Mouse (Mus musculus): ENCODE data around the gene Ddx11. TPM values are rescaled to one million over a fixed set of nuclear protein-coding genes. Genes with fewer than 3 reads are reported as not detected.
A peak's percentile ranks its signal among the peaks of the same experiment; 100 is the strongest.

Ddx11 gene
- polyA plus RNA-seq, 1 experiment: 6.7 TPM

- H3K4me1 ChIP-seq (ENCODE audit: control insufficient read depth, insufficient read depth, insufficient read length): peaks cover 2% of the 10 kb centered on the region; the same call in 1 of the 2 replicates
- peak within 1 kb of the TSS; percentile 90 for H3K27ac ChIP-seq (ENCODE audit: insufficient read depth, low read length)
- peak; percentile 90 to 94 for DNase-seq (ENCODE audit: low read depth in 1 of 2, low spot score in 2 of 2)
- peak; percentile 13; the same call in 1 of the 2 replicates for TF ChIP-seq CTCF (IDR thresholded peaks at IDR 0.05; ENCODE audit: extremely low read depth, insufficient read depth, insufficient read length, insufficient replicate concordance)
- peak; percentile 66 for TF ChIP-seq POLR2A (IDR thresholded peaks at IDR 0.05; ENCODE audit: low read depth, low read length)
- WGBS: under 1% methylated on average over 67 of the region's 67 CpGs
- H3K4me3 ChIP-seq (ENCODE audit: extremely low read depth, insufficient read depth, insufficient read length): peak within 1 kb of the TSS; percentile 90
- H3K36me3 ChIP-seq (ENCODE audit: control insufficient read depth, insufficient read depth, low read length): no peaks in the 10 kb centered on the region
- H3K27me3 ChIP-seq (ENCODE audit: control insufficient read depth, insufficient read depth, low read length): no peaks in the 10 kb centered on the region
These were observed 21.7 kb upstream of the Ddx11 start, which contains the start of gene Ndufv2 for GRCm38 (mm10) chr17:66101380-66102330. Ndufv2 (minus strand) TSS chr17:66101559.

GRCm38 (mm10) chr17:66104076-66104475 is 19.2 kb upstream of the Ddx11 start:
- Histone ChIP-seq H3K4me1 (ENCODE audit: control insufficient read depth, insufficient read depth, insufficient read length) (peaks cover 2% of the 10 kb centered on the region; the same call in 1 of the 2 replicates), H3K36me3 (ENCODE audit: control insufficient read depth, insufficient read depth, low read length) (no peaks in the 10 kb centered on the region), H3K4me3 (ENCODE audit: extremely low read depth, insufficient read depth, insufficient read length) (no peak overlapping the region), H3K27me3 (ENCODE audit: control insufficient read depth, insufficient read depth, low read length) (no peaks in the 10 kb centered on the region), H3K27ac (ENCODE audit: insufficient read depth, low read length) (no peak overlapping the region)
- no peak for DNase-seq (ENCODE audit: low read depth in 1 of 2, low spot score in 2 of 2)
- TF ChIP-seq POLR2A (IDR thresholded peaks at IDR 0.05; ENCODE audit: low read depth, low read length) (no peak), CTCF (IDR thresholded peaks at IDR 0.05; ENCODE audit: extremely low read depth, insufficient read depth, insufficient read length, insufficient replicate concordance) (no peak)
- WGBS: 88% methylated on average over 7 of the region's 7 CpGs

GRCm38 (mm10) chr17:66106601-66107267 is 16.6 kb upstream of the Ddx11 start:
- TF ChIP-seq CTCF (IDR thresholded peaks at IDR 0.05; ENCODE audit: extremely low read depth, insufficient read depth, insufficient read length, insufficient replicate concordance) (peak; percentile 71; the same call in 1 of the 2 replicates), POLR2A (IDR thresholded peaks at IDR 0.05; ENCODE audit: low read depth, low read length) (no peak)
- Histone ChIP-seq H3K27me3 (ENCODE audit: control insufficient read depth, insufficient read depth, low read length) (no peaks in the 10 kb centered on the region), H3K4me1 (ENCODE audit: control insufficient read depth, insufficient read depth, insufficient read length) (no peaks in the 10 kb centered on the region; the same call in 1 of the 2 replicates), H3K36me3 (ENCODE audit: control insufficient read depth, insufficient read depth, low read length) (no peaks in the 10 kb centered on the region), H3K4me3 (ENCODE audit: extremely low read depth, insufficient read depth, insufficient read length) (no peak overlapping the region), H3K27ac (ENCODE audit: insufficient read depth, low read length) (no peak overlapping the region)
- WGBS: 51% methylated on average over 10 of the region's 10 CpGs
- peak; percentile 53 to 66 for DNase-seq (ENCODE audit: low read depth in 1 of 2, low spot score in 2 of 2)

GRCm38 (mm10) chr17:66107466-66107865 is 15.9 kb upstream of the Ddx11 start:
- H3K4me1 ChIP-seq (ENCODE audit: control insufficient read depth, insufficient read depth, insufficient read length): peaks cover 1% of the 10 kb centered on the region; the same call in 1 of the 2 replicates
- H3K27ac ChIP-seq (ENCODE audit: insufficient read depth, low read length): no peak overlapping the region
- WGBS: 85% methylated on average over 8 of the region's 8 CpGs
- no peaks in the 10 kb centered on the region for H3K36me3 ChIP-seq (ENCODE audit: control insufficient read depth, insufficient read depth, low read length)
- H3K27me3 ChIP-seq (ENCODE audit: control insufficient read depth, insufficient read depth, low read length): no peaks in the 10 kb centered on the region
- DNase-seq (ENCODE audit: low read depth in 1 of 2, low spot score in 2 of 2): no peak
- TF ChIP-seq POLR2A (IDR thresholded peaks at IDR 0.05; ENCODE audit: low read depth, low read length) (no peak), CTCF (IDR thresholded peaks at IDR 0.05; ENCODE audit: extremely low read depth, insufficient read depth, insufficient read length, insufficient replicate concordance) (no peak)
- H3K4me3 ChIP-seq (ENCODE audit: extremely low read depth, insufficient read depth, insufficient read length): no peak overlapping the region

GRCm38 (mm10) chr17:66108198-66108597 is 15.1 kb upstream of the Ddx11 start:
- Histone ChIP-seq H3K4me1 (ENCODE audit: control insufficient read depth, insufficient read depth, insufficient read length) (peaks cover 4% of the 10 kb centered on the region; the same call in 1 of the 2 replicates), H3K4me3 (ENCODE audit: extremely low read depth, insufficient read depth, insufficient read length) (no peak overlapping the region), H3K36me3 (ENCODE audit: control insufficient read depth, insufficient read depth, low read length) (no peaks in the 10 kb centered on the region), H3K27me3 (ENCODE audit: control insufficient read depth, insufficient read depth, low read length) (no peaks in the 10 kb centered on the region), H3K27ac (ENCODE audit: insufficient read depth, low read length) (no peak overlapping the region)
- no peak for DNase-seq (ENCODE audit: low read depth in 1 of 2, low spot score in 2 of 2)
- WGBS: 38% methylated on average over 4 of the region's 4 CpGs
- TF ChIP-seq CTCF (IDR thresholded peaks at IDR 0.05; ENCODE audit: extremely low read depth, insufficient read depth, insufficient read length, insufficient replicate concordance) (no peak), POLR2A (IDR thresholded peaks at IDR 0.05; ENCODE audit: low read depth, low read length) (no peak)

- H3K36me3 ChIP-seq (ENCODE audit: control insufficient read depth, insufficient read depth, low read length): peaks cover 11% of the 10 kb centered on the region
- TF ChIP-seq CTCF (IDR thresholded peaks at IDR 0.05; ENCODE audit: extremely low read depth, insufficient read depth, insufficient read length, insufficient replicate concordance) (no peak), POLR2A (IDR thresholded peaks at IDR 0.05; ENCODE audit: low read depth, low read length) (no peak)
- H3K27me3 ChIP-seq (ENCODE audit: control insufficient read depth, insufficient read depth, low read length): no peaks in the 10 kb centered on the region
- no peak for DNase-seq (ENCODE audit: low read depth in 1 of 2, low spot score in 2 of 2)
- H3K27ac ChIP-seq (ENCODE audit: insufficient read depth, low read length): no peak overlapping the region; the same call in 1 of the 2 replicates
- H3K4me1 ChIP-seq (ENCODE audit: control insufficient read depth, insufficient read depth, insufficient read length): peaks cover 4% of the 10 kb centered on the region; the same call in 1 of the 2 replicates
- 10% methylated on average over 6 of the region's 6 CpGs for WGBS
- peak overlapping the region; percentile 16; the same call in 1 of the 2 replicates for H3K4me3 ChIP-seq (ENCODE audit: extremely low read depth, insufficient read depth, insufficient read length)
These were observed 12.6 kb upstream of the Ddx11 start for GRCm38 (mm10) chr17:66110746-66111145.
